Mouse (Mus musculus): Measurements from ENCODE around the gene Slc13a3. TPM values are rescaled to one million over a fixed set of nuclear protein-coding genes. Genes with fewer than 3 reads are reported as not detected.

Slc13a3 gene
- total and polyA plus RNA-seq, 3 experiments: 0.29 to 0.68 (median 0.31) TPM

DNA sequence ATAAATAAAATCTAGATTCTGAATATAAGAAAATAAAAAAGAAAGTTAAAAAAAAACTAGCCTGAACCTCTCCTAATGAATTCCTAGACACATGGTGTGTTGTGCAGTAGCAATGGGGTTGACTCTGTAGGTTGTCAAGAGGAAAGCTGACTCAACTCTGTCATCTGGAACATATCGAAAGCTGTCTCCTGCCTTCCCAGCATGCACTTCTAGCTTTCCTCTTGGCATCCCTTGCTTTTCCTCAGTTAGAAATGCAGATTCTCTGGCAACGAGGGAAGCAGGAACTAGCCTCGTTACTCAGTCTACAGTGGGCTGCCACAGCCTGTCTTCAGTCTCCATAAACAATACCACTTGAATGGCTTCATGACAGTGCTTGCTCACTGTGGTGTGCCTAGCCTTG lies 12.8 kb upstream of the Slc13a3 start:
- Histone ChIP-seq H3K4me3 (no peak overlapping the region), H3K79me2 (replicated peaks; ENCODE audit: control insufficient read depth, insufficient read depth, low read length) (no peaks in the 10 kb centered on the region), H3K27ac (no peak overlapping the region), H3K36me3 (ENCODE audit: control insufficient read depth, insufficient read depth, low read length) (no peaks in the 10 kb centered on the region), H3K4me1 (ENCODE audit: control insufficient read depth, insufficient read depth, low read length) (peaks cover 3% of the 10 kb centered on the region), H3K27me3 (ENCODE audit: control insufficient read depth, insufficient read depth, low read length) (no peaks in the 10 kb centered on the region), H3K9ac (ENCODE audit: low read depth, low read length) (no peak overlapping the region)
- no peak for DNase-seq
- intact Hi-C loops (cut with DNase I): loop anchor here (2.0 to 5.0 kb wide), 3 partner anchors 95 to 414 kb away; no protein-coding TSS in a partner anchor
- 40% methylated on average over 3 of the region's 3 CpGs for WGBS
- TF ChIP-seq POLR2A (IDR thresholded peaks at IDR 0.05; ENCODE audit: insufficient read depth, low read depth, low read length) (no peak), EP300 (IDR thresholded peaks at IDR 0.05; ENCODE audit: insufficient read depth, low read depth, low read length) (no peak), CTCF (IDR thresholded peaks at IDR 0.05) (no peak)

DNA sequence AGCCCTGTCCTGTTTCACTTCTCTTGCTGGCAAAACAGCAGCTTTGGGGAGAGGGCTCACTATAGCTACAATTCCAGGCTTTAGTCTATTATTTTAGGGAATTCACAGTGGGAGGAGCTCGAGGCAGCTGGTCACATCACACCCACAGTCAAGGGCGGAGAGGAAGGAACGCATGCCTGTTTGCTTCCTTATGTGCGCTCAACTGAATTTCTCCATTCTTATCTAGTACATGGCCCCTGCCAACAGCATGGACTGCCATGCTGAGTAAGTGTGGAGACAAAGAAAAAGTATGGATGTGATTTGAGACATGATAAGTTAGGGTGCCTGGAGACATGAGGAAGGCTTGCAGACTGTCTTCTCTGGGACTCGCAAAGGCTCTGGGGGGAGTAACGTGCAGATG lies 11.1 kb upstream of the Slc13a3 start:
- no peak overlapping the region for H3K27ac ChIP-seq
- 38% methylated on average over 6 of the region's 6 CpGs for WGBS
- no peak overlapping the region for H3K4me3 ChIP-seq
- no peaks in the 10 kb centered on the region for H3K27me3 ChIP-seq (ENCODE audit: control insufficient read depth, insufficient read depth, low read length)
- no peaks in the 10 kb centered on the region for H3K79me2 ChIP-seq (replicated peaks; ENCODE audit: control insufficient read depth, insufficient read depth, low read length)
- intact Hi-C loops (cut with DNase I): no loop called here
- no peaks in the 10 kb centered on the region for H3K36me3 ChIP-seq (ENCODE audit: control insufficient read depth, insufficient read depth, low read length)
- no peak for TF ChIP-seq POLR2A (IDR thresholded peaks at IDR 0.05; ENCODE audit: insufficient read depth, low read depth, low read length)
- no peak for TF ChIP-seq EP300 (IDR thresholded peaks at IDR 0.05; ENCODE audit: insufficient read depth, low read depth, low read length)
- no peak for TF ChIP-seq CTCF (IDR thresholded peaks at IDR 0.05)
- peaks cover 3% of the 10 kb centered on the region for H3K4me1 ChIP-seq (ENCODE audit: control insufficient read depth, insufficient read depth, low read length)
- no peak overlapping the region for H3K9ac ChIP-seq (ENCODE audit: low read depth, low read length)
- DNase-seq: no peak

DNA sequence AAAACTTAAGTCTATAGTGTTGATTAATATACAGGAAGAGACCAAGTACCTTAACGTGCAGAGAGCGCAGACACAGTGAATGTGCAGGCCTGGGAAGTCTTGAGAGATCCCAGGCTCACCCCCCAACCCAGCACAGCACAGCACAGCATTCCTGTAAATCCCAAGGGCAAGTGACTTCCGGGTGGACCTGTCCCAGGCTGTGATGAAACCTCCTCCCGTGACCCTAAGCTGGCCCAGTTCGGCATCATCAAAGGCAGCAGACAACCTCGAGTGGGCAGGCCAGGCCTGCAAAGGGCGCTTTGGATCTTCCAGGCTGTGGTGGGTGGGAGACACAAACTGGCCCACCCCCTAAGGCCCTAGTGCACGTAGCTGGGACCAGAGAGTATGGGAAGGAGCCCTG lies 9.0 kb upstream of the Slc13a3 start:
- Histone ChIP-seq H3K4me1 (ENCODE audit: control insufficient read depth, insufficient read depth, low read length) (peaks cover 2% of the 10 kb centered on the region), H3K9ac (ENCODE audit: low read depth, low read length) (no peak overlapping the region), H3K4me3 (no peak overlapping the region), H3K27me3 (ENCODE audit: control insufficient read depth, insufficient read depth, low read length) (no peaks in the 10 kb centered on the region), H3K27ac (no peak overlapping the region), H3K36me3 (ENCODE audit: control insufficient read depth, insufficient read depth, low read length) (no peaks in the 10 kb centered on the region), H3K79me2 (replicated peaks; ENCODE audit: control insufficient read depth, insufficient read depth, low read length) (no peaks in the 10 kb centered on the region)
- TF ChIP-seq CTCF (IDR thresholded peaks at IDR 0.05) (no peak), POLR2A (IDR thresholded peaks at IDR 0.05; ENCODE audit: insufficient read depth, low read depth, low read length) (no peak), EP300 (IDR thresholded peaks at IDR 0.05; ENCODE audit: insufficient read depth, low read depth, low read length) (no peak)
- 50% methylated on average over 8 of the region's 8 CpGs for WGBS
- no peak for DNase-seq
- intact Hi-C loops (cut with DNase I): no loop called here

DNA sequence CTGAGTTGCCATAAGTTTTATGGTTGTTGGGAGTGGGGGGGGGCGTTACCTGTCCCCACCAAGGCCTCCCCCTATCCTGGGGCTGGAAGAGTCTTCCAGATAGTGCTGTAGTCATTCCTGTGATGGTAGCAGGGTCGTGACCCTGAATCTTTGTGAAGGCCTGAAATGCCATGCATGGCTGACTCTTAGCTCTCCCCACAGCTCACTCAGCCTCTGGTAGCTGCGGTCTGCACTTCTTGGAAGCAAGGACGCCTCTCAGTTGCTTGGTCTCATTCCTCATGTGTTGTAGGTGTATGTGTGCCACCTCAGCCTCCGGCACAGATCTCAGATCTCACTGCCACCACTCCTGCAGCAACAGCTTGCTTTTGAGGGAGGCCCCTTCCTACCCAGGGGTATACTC lies 2.8 kb upstream of the Slc13a3 start:
- DNase-seq: no peak
- Histone ChIP-seq H3K9ac (ENCODE audit: low read depth, low read length) (no peak overlapping the region), H3K27ac (no peak overlapping the region), H3K4me3 (no peak overlapping the region), H3K79me2 (replicated peaks; ENCODE audit: control insufficient read depth, insufficient read depth, low read length) (no peaks in the 10 kb centered on the region), H3K4me1 (ENCODE audit: control insufficient read depth, insufficient read depth, low read length) (no peaks in the 10 kb centered on the region), H3K36me3 (ENCODE audit: control insufficient read depth, insufficient read depth, low read length) (no peaks in the 10 kb centered on the region), H3K27me3 (ENCODE audit: control insufficient read depth, insufficient read depth, low read length) (peaks cover 3% of the 10 kb centered on the region)
- WGBS: 70% methylated on average over 5 of the region's 5 CpGs
- intact Hi-C loops (cut with DNase I): no loop called here
- TF ChIP-seq CTCF (IDR thresholded peaks at IDR 0.05): no peak
- no peak for TF ChIP-seq EP300 (IDR thresholded peaks at IDR 0.05; ENCODE audit: insufficient read depth, low read depth, low read length)
- TF ChIP-seq POLR2A (IDR thresholded peaks at IDR 0.05; ENCODE audit: insufficient read depth, low read depth, low read length): no peak

DNA sequence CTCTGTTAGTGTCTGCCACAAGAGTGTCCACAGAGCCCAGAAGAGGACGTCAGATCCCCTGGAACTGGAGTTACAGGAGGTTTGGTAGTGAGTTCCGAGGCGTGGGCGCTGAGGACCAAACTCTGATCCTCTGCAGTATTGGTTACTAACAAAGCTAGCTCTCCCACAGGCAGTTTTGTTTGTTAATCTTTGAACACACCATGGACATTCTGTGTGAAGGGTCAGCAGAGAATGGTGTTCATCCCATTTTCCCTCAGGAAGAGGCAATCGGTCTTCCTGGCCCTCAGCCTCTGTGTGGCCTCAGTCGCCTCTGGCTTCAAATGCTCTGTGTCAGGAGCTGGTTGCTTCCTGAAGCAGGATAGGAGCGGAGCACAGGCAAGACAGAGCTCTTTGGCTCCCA lies 2.4 kb upstream of the Slc13a3 start:
- intact Hi-C loops (cut with DNase I): no loop called here
- H3K79me2 ChIP-seq (replicated peaks; ENCODE audit: control insufficient read depth, insufficient read depth, low read length): no peaks in the 10 kb centered on the region
- WGBS: 74% methylated on average over 7 of the region's 7 CpGs
- no peaks in the 10 kb centered on the region for H3K36me3 ChIP-seq (ENCODE audit: control insufficient read depth, insufficient read depth, low read length)
- no peak overlapping the region for H3K27ac ChIP-seq
- no peak for DNase-seq
- no peaks in the 10 kb centered on the region for H3K4me1 ChIP-seq (ENCODE audit: control insufficient read depth, insufficient read depth, low read length)
- H3K27me3 ChIP-seq (ENCODE audit: control insufficient read depth, insufficient read depth, low read length): peaks cover 3% of the 10 kb centered on the region
- TF ChIP-seq CTCF (IDR thresholded peaks at IDR 0.05) (no peak), POLR2A (IDR thresholded peaks at IDR 0.05; ENCODE audit: insufficient read depth, low read depth, low read length) (no peak), EP300 (IDR thresholded peaks at IDR 0.05; ENCODE audit: insufficient read depth, low read depth, low read length) (no peak)
- H3K4me3 ChIP-seq: no peak overlapping the region
- H3K9ac ChIP-seq (ENCODE audit: low read depth, low read length): no peak overlapping the region

DNA sequence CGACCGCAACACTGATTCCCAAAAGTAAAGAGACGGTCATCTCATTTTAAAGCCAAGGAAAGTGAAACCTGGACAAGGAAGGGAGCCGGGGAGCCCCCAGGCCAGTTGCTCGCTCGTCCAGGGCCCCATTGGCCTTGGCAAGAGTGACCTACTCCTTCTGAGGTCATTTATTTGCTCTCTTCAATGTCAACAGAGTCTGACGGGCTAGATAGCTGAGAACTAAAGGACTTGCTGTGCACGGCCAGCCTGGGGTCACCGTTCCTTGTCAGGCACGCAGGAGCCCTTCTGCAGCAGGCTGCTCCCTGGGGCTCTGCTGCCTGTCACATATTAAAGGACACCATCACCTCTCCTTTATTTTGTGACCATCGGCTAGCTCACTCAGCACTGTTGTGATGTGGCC lies 1.1 kb downstream of the Slc13a3 start:
- no peak overlapping the region for H3K4me3 ChIP-seq
- H3K4me1 ChIP-seq (ENCODE audit: control insufficient read depth, insufficient read depth, low read length): no peaks in the 10 kb centered on the region
- DNase-seq: no peak
- intact Hi-C loops (cut with DNase I): no loop called here
- TF ChIP-seq EP300 (IDR thresholded peaks at IDR 0.05; ENCODE audit: insufficient read depth, low read depth, low read length): no peak
- TF ChIP-seq CTCF (IDR thresholded peaks at IDR 0.05): no peak
- TF ChIP-seq POLR2A (IDR thresholded peaks at IDR 0.05; ENCODE audit: insufficient read depth, low read depth, low read length): no peak
- H3K27me3 ChIP-seq (ENCODE audit: control insufficient read depth, insufficient read depth, low read length): peaks cover 3% of the 10 kb centered on the region
- no peaks in the 10 kb centered on the region for H3K36me3 ChIP-seq (ENCODE audit: control insufficient read depth, insufficient read depth, low read length)
- no peak overlapping the region for H3K9ac ChIP-seq (ENCODE audit: low read depth, low read length)
- H3K27ac ChIP-seq: no peak overlapping the region
- WGBS: 74% methylated on average over 11 of the region's 11 CpGs
- H3K79me2 ChIP-seq (replicated peaks; ENCODE audit: control insufficient read depth, insufficient read depth, low read length): no peaks in the 10 kb centered on the region
